Mouse (Mus musculus) retina, postnatal 7 days (tissue): Measurements from ENCODE around the gene Crebrf.

Experiments used
- DNase-seq: peaks from one replicate; pipeline ENCODE4 v3.0.0-alpha.2; 2012; ENCODE audit warnings: low read depth, low spot score

Crebrf gene

GRCm38 (mm10) chr17:26778430-26779100, 63.1 kb downstream of the Crebrf start:
- DNase-seq: no peak

DNA sequence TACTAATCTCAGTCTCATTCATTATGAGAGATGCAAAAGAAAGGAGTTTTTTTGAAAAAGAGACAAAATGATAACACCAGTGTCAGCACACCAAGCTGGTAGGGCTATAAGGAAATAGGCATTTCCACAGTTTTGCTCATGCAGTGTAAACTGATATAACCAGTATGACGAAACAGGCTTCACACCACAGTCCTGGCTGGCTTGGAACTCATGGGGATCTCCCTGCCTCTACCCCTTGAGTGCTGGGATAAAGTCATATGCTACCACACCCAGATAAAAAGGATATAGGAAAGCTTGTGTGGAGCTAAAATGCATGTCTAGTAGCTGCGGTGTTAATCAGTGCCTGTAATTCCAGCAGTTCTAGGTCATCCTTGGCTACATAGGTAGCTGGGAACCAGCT, 64.0 kb downstream of the Crebrf start:
- DNase-seq: no peak

DNA sequence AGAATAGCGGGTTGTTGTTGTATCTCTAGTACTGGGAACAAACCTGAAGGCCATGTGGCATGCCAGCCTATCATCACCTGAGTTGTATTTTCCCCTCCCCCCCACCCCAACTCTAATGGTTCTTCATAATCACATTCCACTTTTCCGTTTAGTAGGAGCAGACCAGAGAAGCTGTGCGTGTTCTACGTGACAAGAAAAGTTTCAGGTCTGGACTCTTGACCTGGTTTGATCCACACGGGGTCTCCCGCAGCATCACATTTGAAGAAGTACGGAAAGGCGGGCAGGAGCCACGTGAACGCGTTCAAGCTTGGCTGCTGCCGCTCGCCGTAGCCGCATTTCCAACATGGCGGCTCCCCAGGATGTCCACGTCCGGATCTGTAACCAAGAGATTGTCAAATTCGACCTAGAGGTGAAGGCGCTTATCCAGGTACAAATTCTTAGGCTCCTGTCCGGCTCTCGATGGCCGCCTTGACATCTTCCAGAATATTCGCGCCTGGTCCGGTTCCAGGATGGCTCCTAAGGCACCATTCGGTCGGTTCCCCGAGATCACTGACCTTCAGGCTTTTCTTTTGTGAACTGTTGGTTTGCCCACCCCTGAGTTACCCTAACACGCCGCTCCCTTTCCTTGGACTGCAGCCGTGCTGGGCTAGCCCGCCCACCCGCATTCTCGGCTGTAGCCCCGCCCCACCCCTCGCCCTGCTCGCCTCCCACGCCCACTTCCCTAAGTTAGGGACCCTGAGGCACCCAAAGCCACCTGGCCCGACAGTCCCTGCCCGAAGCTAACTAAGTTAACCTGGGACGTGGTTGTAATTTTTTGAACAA, 65.5 kb downstream of the Crebrf start, which contains the start of gene Bnip1:
Gene Bnip1, plus strand, starts transcription at position 317 of the 822 bp plus-strand sequence.
- DNase-seq: peak; percentile 71

GRCm38 (mm10) chr17:26781610-26782043, 66.2 kb downstream of the Crebrf start:
- no peak for DNase-seq

- no peak for DNase-seq
Observed at GRCm38 (mm10) chr17:26784525-26784924, 69.1 kb downstream of the Crebrf start.

DNA sequence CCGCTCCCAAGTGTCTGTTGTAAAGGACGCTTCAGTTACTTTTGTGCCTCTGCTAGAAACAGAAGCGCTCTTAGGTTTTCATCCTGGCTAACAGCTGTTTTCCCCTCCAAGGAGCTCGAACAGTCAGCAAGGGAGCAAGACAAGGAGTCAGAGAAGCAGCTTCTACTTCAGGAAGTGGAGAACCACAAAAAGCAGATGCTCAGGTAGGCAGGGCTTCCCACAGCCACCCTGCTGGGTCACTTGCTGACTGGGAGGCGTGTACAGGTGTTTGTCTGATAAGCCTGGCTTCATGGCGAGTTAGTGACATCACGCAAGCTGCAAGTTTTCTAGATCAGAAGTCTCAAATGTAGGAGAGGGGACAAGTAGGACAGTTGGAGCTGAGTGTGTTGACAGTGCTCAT, 71.1 kb downstream of the Crebrf start:
- DNase-seq: no peak

- DNase-seq: no peak
Observed at GRCm38 (mm10) chr17:26788986-26789385, 73.5 kb downstream of the Crebrf start.

DNA sequence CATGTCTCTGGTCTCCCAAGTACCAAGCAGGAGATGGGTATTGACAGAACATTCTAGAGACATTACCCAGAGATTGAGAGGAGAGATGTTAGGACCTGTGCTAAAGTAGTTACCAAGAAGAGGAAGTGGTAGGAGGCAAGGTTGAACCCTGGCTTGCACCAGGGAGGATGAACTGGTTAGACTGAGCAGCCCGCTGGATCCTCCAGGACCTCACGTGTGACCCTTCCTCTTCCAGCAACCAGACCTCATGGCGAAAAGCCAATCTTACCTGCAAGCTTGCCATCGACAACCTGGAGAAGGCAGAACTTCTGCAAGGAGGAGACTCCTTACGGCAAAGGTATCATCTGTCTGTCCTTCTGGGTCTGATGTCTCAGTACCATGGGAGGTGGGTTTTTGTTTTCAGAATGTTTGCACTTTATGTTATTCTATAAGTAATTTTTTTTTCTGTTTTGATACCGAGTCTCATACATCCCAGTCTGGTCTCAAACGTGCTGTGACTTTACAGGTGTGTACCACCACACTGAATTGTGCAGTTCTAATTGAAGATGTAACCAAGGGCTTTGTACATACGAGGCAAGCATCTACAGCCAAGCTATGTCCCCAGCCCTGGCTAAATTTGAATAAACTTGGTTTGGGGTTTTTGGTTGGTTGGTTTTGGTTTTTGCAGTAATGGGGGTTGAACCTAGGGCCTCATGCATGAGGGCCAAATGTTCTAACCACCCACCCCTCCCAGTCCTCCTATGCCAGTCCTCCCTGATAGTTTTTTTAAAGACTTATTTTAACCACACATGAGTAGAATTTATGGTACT, 74.2 kb downstream of the Crebrf start:
- DNase-seq: no peak

DNA sequence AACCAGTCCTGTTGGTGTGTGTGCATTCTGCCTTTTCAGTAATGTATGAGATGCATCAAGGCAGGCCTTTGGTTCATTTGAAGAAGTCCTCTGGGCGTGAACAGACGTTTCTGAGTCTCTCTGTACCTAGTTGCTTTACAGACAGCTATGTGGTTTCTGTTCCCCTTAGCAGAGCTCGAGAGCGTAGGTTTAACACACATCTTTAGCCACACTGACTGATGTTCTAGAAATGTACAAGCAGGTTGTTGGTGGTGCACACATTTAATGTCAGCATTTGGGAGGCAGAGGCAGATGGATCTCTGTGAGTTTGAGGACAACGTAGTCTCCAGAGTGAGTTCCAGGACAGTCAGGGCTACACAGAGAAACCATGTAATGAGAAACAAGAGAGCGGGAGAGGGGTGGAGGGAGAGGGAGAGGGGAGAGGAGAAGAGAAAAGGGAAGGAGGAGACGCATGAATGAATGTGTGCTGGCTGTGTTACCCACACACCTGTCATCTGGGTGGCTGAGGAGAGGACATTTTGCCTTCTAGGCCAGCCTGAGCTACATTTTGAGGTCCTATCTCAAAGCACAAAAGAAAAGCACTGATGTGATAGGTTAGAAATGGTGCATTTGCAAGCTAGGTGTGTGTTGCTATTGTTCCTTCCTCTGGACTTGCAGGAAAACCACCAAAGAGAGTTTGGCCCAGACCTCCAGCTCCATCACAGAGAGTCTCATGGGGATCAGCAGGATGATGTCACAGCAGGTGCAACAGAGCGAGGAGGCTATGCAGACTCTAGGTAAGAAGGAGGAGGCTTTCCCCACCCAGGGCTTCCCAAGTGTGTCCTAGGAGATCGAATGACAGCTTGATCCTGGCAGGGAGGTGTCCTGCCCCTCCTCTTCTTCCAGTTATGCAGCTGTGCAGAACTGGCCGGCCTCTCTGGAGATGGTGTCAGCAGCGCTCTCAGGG, 75.1 kb downstream of the Crebrf start:
- no peak for DNase-seq

GRCm38 (mm10) chr17:26791580-26791979, 76.1 kb downstream of the Crebrf start:
- DNase-seq: no peak

GRCm38 (mm10) chr17:26792096-26792495, 76.6 kb downstream of the Crebrf start:
- no peak for DNase-seq

DNA sequence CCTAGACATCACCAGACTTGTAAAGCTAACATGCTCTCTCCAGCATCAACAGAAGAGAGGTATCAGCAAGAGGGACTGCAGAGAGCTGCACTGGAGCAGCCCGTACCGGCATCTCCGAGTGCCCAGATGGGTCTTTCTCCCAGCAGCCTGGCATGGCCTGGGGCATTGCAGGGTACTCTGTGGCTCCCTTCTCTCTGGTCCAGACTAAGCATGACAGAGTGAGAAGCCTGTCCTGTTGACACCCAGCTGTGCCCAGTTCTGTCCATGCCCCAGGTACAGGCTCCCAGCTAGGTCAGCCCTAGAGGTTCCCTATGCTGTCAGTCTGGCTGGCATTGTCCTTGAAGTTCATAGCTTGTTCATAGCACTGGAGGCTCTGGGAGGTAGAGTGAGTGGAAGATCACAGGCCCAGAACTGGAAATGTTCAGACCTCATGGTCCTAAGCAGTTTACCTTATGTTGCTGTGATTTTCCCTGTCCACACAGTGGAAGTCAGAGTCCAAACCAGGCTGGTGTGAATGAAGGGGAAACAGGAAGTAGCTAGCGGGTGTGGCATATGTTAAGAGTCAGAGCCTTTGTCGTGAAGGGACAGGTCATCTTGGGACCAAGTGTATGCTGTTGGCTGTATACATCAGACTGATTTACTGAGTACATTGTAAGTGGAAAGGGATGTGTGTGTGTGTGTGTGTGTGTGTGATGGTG, 77.8 kb downstream of the Crebrf start:
- no peak for DNase-seq

- DNase-seq: peak; percentile 17
Observed at GRCm38 (mm10) chr17:26794744-26795143, 79.3 kb downstream of the Crebrf start.

- no peak for DNase-seq
Observed at GRCm38 (mm10) chr17:26795386-26795785, 79.9 kb downstream of the Crebrf start.

- DNase-seq: no peak
Observed at GRCm38 (mm10) chr17:26797379-26798128, 82.1 kb downstream of the Crebrf start.

DNA sequence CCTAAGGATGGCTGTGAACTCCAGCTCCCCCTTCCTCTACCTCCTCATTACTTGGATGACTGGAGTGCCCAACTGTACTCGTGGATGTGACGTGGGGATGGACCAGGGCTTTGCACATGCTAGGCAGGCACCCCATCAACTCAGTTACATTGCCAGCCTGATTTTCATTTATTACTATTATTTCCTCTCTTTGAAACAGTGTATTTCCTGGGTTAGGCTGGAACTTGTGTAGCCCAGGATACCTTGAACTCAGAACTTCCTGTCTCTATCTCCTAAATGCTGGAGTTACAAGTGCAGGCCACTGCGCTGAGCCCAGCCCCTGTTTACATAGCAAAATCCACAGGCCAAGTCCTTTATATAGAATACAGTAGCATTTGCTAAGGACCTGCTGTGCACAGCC, 87.4 kb downstream of the Crebrf start:
- DNase-seq: no peak

DNA sequence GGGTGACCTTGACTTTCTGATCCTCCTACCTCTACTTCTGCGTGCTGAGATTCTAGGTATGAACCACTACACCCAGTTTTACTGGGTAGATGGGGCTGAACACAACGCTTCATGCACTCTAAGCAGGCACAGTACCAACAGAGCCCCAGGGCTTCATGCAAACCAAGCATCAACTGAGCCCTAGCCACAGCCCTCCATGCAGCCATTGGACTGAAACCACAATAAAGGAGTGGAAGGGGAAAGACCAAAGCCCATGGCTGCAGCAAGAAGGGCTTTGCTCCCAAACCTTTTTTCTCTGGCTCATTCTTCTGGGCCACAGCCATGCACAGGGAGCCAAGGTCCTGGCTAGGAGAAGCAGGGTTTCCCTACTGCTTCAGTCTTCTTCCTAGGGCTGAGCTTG, 97.2 kb downstream of the Crebrf start:
- DNase-seq: no peak

DNA sequence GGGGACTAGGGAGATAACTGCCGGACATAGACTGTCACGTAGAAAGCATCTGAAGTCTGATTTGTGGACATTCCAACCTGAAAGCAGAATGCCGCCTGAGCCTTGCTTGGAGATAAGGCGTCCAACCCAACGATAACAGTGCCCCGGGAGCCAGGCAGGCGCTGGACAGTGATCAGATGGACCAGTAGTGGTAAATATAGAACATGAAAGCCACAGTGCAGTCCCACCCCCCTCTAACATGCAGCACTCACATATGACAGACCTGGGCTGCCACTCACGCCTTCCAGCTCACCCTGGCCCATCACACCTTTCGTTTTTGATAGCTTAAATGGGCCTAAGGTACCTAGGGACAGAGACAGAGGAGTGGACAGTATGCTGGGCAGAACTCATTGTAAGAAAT, 98.0 kb downstream of the Crebrf start:
- DNase-seq: no peak

DNA sequence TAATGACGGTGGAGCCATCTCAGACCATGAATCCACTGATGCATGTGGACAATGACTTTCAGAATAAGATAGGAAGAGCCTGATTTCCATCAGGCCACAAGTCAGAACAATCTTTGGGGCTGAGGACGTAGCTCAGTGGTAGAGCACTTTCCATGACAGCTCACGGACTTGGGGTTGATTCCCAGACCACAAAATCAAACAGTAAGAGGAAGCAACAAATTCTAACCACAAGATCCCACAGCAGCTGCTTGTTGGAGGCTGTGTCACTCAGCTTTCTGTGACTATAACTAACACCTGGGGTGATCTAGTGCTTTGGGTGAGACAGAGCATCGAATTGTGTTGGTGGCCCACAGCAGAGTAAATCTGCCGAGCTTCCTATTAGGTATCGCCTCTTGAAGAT, 101.4 kb downstream of the Crebrf start:
- no peak for DNase-seq

GRCm38 (mm10) chr17:26817776-26818175, 102.3 kb downstream of the Crebrf start:
- DNase-seq: no peak
